Mouse (Mus musculus) G1E (cell line): ENCODE data around the gene Thbs4.

Source experiments
- CTCF ChIP-seq: IDR thresholded peaks from 2 replicates; pipeline ENCODE4 v1.5.1; 2012; ENCODE audit warnings: low read depth, low read length, inconsistent platforms, mixed read lengths
- TAL1 ChIP-seq: conservative IDR thresholded peaks from 2 replicates; pipeline ENCODE4 v1.6.1; 2012; ENCODE audit warnings: low read depth, low read length, inconsistent platforms, mixed read lengths

DNA sequence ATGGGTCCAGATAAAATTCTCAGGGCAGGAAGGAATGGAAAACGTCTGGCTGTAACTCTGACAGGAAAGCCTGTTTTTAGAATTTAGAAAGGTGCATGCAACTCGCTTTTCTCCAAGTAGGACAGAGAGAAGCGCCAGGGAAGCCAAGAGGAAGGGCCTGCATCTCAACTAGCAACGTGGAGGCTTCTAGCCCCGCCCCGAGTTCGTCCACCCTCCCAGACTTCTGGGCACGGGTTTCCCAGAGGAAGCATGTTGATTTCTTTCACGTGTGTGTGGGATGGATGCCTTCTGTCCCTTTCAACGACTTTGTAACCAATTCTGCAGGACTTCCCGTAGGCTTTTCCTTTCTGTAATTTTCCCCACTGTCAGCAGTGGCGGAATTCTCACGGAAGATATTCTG, 64.8 kb downstream of the Thbs4 start:
- TF ChIP-seq CTCF (no peak), TAL1 (no peak)
